Mouse (Mus musculus) heart, postnatal 0 days (tissue): Measurements from ENCODE around the gene Trcg1.

Experiments
- CTCF ChIP-seq: IDR thresholded peaks from 2 replicates; pipeline ENCODE4 v1.5.1; 2016; ENCODE audit warnings: antibody characterized with exemption, control low read depth, low read depth
- EP300 ChIP-seq: IDR thresholded peaks from 2 replicates; pipeline ENCODE4 v1.6.1; 2016; ENCODE audit warnings: antibody characterized with exemption, low read depth

DNA sequence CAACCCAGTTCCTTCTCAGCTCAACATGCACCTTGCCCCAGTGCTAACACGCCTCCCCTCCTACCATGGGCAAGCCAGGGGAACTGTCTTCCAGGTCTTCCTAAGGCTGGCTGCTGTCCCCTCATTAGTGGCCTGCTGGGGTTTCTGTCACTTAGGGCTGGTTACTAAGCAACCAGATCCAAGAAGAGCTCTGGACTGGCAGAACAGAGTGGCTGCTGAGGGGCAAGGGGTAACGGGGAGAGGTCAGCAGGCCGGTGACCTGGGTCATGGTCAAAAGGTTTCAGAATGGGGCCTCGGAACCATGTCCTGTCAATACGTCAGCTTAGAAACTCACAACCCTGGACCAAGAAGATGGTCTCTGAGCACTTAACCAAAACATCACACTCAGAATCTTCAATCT lies 31.1 kb downstream of the Trcg1 start:
- TF ChIP-seq CTCF, result no peak
- TF ChIP-seq EP300, result no peak
